Mouse (Mus musculus) midbrain, embryonic 13.5 days (tissue): ENCODE results near the gene Ccni. TPM values are rescaled to one million over a fixed set of nuclear protein-coding genes. Genes with fewer than 3 reads are reported as not detected.
A peak's percentile ranks its signal among the peaks of the same experiment; 100 is the strongest.

ENCODE experiments used
- ATAC-seq: fragments of 200-750 bp; cut with Nextera tagmentation; 2 replicates; pipeline ENCODE4 v1.8.0; 2017; ENCODE audit warnings: mild to moderate bottlenecking, moderate TSS enrichment, moderate library complexity
- H3K27ac ChIP-seq: fragments of 300-500 bp; sonication (generic); 2 replicates; pipeline ENCODE4 v1.5.1; 2015; ENCODE audit warnings: inconsistent platforms, mild to moderate bottlenecking, moderate library complexity
- H3K27me3 ChIP-seq: fragments of 300-500 bp; sonication (generic); 2 replicates; pipeline ENCODE4 v1.6.1; 2015; ENCODE audit warnings: mild to moderate bottlenecking, inconsistent platforms
- H3K36me3 ChIP-seq: fragments of 300-500 bp; sonication (generic); 2 replicates; pipeline ENCODE4 v1.6.1; 2015; ENCODE audit warnings: mild to moderate bottlenecking, inconsistent platforms
- H3K4me1 ChIP-seq: fragments of 300-500 bp; sonication (generic); replicated peaks from 2 replicates; pipeline ENCODE4 v1.6.1; 2015; ENCODE audit warnings: inconsistent platforms
- H3K4me2 ChIP-seq: fragments of 300-500 bp; sonication (generic); replicated peaks from 2 replicates; pipeline ENCODE4 v1.6.1; 2015; ENCODE audit warnings: moderate library complexity, mild to moderate bottlenecking, inconsistent platforms
- H3K4me3 ChIP-seq: fragments of 300-500 bp; sonication (generic); replicated peaks from 2 replicates; pipeline ENCODE4 v1.5.1; 2015; ENCODE audit warnings: mild to moderate bottlenecking, inconsistent platforms
- H3K9ac ChIP-seq: fragments of 300-500 bp; sonication (generic); replicated peaks from 2 replicates; pipeline ENCODE4 v1.6.1; 2015; ENCODE audit warnings: mild to moderate bottlenecking, inconsistent platforms
- H3K9me3 ChIP-seq: fragments of 300-500 bp; sonication (generic); 2 replicates; pipeline ENCODE4 v1.6.1; 2016; ENCODE audit warnings: mild to moderate bottlenecking, inconsistent platforms
- WGBS: fragments of 180-500 bp; shearing (Covaris S2); methylation state at CpG from one replicate; pipeline ENCODE4 v1.1.7; 2015; 5-methylcytosine and 5-hydroxymethylcytosine counted together
- polyA plus RNA-seq: library from polyadenylated mRNA; unstranded; fragments of >200 nt; fragmentation: Nextera tagmentation; extraction: Ambion mirVana; gene quantifications from 2 replicates; pipeline ENCODE4 v1.2.1, GENCODE M21; 2015

The Ccni gene
- polyA plus RNA-seq, result 143 and 152 TPM in 2 replicates

DNA sequence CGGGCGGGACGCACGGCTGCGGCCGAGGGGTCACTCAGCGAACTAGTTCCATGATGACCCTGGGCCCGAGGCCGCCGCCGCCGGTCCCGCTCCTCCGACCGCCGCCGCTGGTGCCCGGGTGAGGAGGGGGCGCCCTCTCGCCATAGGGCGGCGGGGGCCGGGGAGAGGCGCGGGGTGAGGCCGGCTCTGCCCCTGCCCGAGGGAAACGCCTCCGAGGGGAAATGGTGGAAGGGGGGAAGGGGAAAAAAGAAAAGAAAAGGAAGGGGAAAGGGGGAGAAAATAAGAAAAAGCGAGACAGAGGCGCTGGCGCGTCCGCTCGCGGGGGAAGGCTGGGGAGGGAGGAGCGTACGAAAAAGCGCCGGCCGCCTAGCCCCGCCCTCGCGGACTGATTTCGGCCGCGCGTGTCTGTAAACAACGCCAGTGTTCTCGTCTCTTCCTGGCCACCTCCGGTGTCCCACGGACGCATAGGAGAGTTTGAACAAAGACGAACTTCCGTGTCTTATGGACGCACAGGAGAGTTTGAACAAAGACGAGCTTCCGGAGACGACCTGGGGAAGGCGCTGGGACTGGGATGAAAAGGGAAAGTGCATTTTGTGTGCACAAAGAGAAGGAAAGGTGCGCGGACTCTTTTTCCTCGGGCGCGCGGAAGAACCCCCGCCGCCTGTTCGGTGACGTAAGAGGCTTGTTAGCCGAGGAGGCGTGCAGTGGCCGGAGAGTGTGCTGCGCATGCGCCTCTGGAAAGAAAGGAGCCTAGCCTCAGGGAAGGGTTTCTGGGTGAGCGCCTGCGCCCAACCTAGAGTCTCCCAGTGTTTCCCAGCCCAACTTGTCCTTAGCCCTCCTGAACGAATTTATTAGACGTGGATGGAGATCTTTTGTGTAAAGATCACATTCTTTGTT lies at the start of gene Ccni, which contains the start of gene 2010109A12Rik:
Gene Ccni (minus strand): TSS at position 387 of the 897 bp plus-strand sequence.
Gene 2010109A12Rik (plus strand): TSS at position 410 of the 897 bp plus-strand sequence.
- peak within 1 kb of the TSS; percentile 95 for H3K4me3 ChIP-seq
- ATAC-seq, result peak; percentile 97
- H3K9me3 ChIP-seq, result no peaks in the 10 kb centered on the region
- peak within 1 kb of the TSS; percentile 97 for H3K9ac ChIP-seq
- peak within 1 kb of the TSS; percentile 93 for H3K27ac ChIP-seq
- H3K27me3 ChIP-seq, result no peaks in the 10 kb centered on the region
- peaks cover 26% of the 10 kb centered on the region for H3K4me1 ChIP-seq
- H3K4me2 ChIP-seq, result peak within 1 kb of the TSS; percentile 84
- peaks cover 3% of the 10 kb centered on the region; the same call in 1 of the 2 replicates for H3K36me3 ChIP-seq
- under 1% methylated on average over 79 of the region's 79 CpGs for WGBS

DNA sequence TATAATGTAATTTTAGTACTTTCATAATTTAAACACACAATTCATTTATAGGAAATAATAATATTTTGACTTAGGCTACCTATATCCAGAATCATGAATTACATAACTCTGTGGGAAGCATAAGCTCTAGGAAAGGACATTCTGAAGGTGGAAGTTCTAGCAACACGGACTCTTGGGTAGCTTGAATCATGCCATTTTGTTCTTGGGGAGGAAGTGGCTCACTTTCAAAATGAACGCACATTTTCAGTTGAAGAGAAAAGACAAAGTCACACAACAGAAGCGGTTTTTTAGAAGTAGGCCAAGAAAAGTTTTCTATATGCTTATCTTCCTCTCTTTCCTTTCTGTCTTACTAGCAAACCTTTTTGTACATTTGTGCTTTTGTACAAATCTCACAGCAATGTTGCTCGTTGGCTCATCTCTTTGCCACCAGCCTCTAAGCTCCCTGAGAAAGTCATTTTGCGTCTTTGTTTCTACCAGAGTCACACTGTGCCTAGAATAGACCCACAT lies 49.5 kb upstream of the Ccni start:
- WGBS, result 87% methylated on average over 5 of the region's 5 CpGs
- Histone ChIP-seq H3K4me1 (no peaks in the 10 kb centered on the region), H3K4me3 (no peak overlapping the region), H3K9me3 (no peaks in the 10 kb centered on the region), H3K9ac (no peak overlapping the region), H3K27me3 (no peaks in the 10 kb centered on the region), H3K27ac (no peak overlapping the region), H3K36me3 (no peaks in the 10 kb centered on the region), H3K4me2 (no peak overlapping the region)
- no peak for ATAC-seq

DNA sequence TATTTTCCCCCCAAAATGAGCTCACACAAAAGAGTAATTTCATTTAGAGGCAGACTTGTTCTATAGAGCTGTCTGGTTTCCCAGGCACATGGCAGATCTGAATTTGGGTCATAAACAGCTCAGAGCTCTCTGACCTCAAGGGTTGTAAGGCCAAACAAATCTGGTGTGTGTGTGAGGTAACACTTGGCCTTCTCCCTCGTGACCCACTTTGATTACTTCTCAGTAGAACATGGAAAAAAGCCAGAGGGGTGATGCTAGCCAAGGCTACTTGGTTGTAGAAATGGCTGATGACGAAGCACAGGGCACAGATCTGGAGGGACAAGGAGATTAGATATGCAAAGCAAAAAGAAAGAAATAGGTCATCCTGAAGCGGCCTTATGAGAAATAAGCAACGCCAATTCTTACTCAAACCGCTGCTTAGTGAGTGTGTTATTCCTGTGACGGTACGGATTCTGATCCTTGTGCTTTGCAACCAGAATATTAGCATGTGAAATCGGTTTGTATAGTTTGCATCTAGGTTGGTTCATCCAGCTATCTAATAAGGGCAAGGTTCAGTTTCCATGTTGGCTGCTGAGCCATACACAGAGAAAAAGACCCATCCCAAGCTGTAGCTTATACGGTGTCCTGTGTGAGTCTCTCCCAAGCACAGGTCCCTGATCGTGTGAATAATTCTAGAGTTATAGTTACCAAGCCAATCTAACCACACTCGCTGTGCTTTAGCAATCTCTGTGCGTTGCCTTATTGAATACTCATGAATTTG lies 44.9 kb upstream of the Ccni start:
- whole genome bisulfite sequencing, result 87% methylated on average over 12 of the region's 12 CpGs
- no peaks in the 10 kb centered on the region for H3K27me3 ChIP-seq
- ATAC-seq, result no peak
- H3K9ac ChIP-seq, result no peak overlapping the region
- no peak overlapping the region for H3K4me2 ChIP-seq
- H3K9me3 ChIP-seq, result no peaks in the 10 kb centered on the region
- no peak overlapping the region for H3K27ac ChIP-seq
- H3K36me3 ChIP-seq, result no peaks in the 10 kb centered on the region
- no peak overlapping the region for H3K4me3 ChIP-seq
- no peaks in the 10 kb centered on the region for H3K4me1 ChIP-seq

DNA sequence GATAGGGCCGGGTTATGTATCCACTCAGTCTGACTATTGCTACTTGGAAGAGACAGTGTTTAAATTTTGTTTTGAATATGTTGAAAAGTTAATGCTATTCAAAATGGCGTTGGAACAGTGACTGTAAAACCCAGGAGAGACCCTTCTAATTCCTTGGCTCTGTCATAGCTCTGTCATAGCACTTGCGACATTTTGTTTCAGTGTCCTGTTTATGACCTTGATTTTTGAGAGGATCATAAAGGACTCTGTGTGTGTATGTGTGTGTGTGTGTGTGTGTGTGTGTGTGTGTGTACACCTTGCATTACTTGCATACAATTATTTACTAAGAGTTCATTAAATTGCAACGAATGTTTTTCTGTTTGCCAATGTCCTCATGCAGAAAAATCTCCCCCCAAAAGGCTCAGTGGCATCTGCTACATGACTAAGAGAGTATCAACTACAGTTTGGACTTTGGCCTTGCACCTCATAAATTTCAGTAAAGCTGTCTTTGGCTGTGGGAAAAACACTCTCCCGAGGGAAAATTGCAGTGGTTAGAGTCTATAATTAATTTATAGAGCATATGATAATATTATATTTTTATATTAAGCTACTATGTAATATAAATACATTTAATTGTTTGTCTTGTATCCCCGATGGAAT lies 43.8 kb upstream of the Ccni start:
- Histone ChIP-seq H3K4me3 (no peak overlapping the region), H3K9ac (no peak overlapping the region), H3K4me2 (no peak overlapping the region), H3K36me3 (no peaks in the 10 kb centered on the region), H3K9me3 (no peaks in the 10 kb centered on the region), H3K27me3 (no peaks in the 10 kb centered on the region), H3K27ac (no peak overlapping the region), H3K4me1 (no peaks in the 10 kb centered on the region)
- WGBS, result 85% methylated on average over 6 of the region's 6 CpGs
- no peak for ATAC-seq

DNA sequence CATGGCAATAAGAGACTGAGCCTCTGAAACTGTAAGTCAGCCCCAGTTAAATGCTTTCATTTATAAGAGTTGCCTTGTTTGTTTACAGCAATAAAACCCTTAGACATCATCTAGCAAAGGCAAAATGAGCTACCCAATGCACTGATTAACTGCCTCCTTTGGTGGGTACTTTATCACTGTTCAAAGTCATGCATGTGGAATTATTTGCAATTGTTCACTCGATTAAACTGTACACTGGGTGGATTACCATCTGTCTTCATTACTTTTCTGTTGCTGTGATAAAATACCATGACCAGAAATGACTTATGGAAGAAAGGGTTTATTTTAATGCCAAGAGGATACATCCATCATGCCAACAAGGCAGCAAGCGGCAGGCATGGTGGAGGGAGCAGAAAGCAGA lies 39.0 kb upstream of the Ccni start:
- no peak for ATAC-seq
- no peak overlapping the region for H3K9ac ChIP-seq
- no peaks in the 10 kb centered on the region for H3K4me1 ChIP-seq
- no peak overlapping the region for H3K4me3 ChIP-seq
- no peak overlapping the region for H3K4me2 ChIP-seq
- no peaks in the 10 kb centered on the region for H3K27me3 ChIP-seq
- H3K36me3 ChIP-seq, result no peaks in the 10 kb centered on the region
- 83% methylated on average over 2 of the region's 2 CpGs for WGBS
- H3K9me3 ChIP-seq, result no peaks in the 10 kb centered on the region
- H3K27ac ChIP-seq, result no peak overlapping the region

DNA sequence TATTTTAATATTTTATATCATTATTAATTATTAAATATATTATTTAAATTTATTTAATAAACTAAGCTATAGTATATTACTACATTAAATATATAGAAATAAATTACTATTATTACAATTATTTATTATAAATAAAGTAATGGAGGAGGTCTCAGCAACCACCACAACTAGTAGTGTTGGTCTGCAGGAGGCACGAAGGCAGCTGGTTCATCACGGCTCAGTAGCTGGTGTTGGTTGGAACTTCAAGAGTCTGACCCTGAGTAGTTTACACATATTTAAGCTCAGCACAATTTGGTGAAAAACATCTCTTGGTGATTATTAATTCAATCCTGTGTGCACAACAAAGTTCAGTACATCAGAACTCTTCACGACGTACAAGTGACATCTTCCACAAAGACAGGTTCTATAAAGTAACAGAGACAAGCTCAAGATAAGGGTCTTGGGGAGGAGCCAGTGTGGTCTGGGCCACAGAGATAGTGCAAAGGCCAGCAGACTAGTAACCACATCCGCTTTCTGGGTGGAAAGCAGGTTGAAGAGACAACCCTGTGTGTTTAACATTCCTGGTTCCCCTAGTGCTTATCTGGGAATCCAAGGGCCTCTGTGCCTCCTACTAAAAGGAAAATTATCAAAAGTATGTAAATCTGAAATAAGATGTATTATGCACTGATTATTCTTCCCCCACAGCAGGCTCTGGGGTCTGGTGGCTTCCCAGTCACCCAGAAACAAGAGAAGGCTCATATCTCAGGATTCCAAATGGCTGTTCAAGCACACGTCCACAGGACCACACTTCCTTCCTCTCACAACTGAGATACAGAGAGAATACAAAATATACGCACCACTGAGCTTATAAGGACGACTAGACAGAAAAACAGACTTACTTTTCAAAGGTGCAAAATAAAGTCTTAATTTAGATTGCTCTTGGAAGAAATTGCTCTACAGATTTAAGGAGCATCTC lies 33.6 kb upstream of the Ccni start:
- WGBS, result 83% methylated on average over 8 of the region's 8 CpGs
- H3K4me3 ChIP-seq, result no peak overlapping the region
- H3K36me3 ChIP-seq, result no peaks in the 10 kb centered on the region
- no peaks in the 10 kb centered on the region for H3K9me3 ChIP-seq
- H3K4me2 ChIP-seq, result no peak overlapping the region
- H3K27me3 ChIP-seq, result no peaks in the 10 kb centered on the region
- H3K9ac ChIP-seq, result no peak overlapping the region
- H3K4me1 ChIP-seq, result no peaks in the 10 kb centered on the region
- ATAC-seq, result no peak
- no peak overlapping the region; the same call in 1 of the 2 replicates for H3K27ac ChIP-seq

DNA sequence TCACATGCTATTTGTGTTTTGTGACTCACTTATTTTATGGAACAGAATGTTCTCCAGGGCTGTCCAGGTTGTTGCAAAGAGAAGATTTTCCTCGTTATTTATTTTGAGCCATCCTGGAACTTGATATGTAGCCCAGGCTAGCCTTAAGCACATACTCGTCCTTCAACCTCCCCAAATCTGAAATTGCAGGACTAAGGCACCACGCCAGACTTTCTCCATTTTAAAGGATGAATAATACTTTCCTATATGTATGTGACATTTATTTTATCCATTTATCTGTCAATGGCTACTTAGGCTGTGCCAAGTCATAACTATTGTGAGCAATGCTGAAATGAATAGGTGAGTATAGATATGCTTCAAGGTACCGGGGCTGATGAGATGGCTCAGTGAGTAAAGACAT lies 30.2 kb upstream of the Ccni start:
- no peak overlapping the region for H3K9ac ChIP-seq
- 85% methylated on average over 4 of the region's 4 CpGs for WGBS
- no peak overlapping the region for H3K4me2 ChIP-seq

DNA sequence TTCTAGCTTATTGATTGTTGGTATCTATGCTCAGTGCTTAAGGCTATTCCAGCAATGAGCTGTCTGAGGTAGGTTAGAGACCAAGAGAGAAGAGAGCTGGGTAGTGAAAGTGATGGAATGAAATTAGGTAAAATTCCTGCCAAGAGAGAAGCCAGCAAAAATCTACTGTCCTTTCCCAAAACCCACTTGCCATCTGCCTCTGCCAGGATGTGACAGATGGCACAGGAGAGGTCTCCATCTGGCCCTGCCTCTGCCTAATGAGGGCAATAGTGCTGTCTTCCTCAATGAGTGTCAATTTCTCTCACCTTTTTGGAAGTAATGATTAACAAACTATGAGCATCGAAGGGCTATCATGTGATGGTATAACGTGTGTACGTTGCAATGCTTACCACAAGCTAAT lies 29.6 kb upstream of the Ccni start:
- 76% methylated on average over 3 of the region's 3 CpGs for WGBS
- Histone ChIP-seq H3K9me3 (no peaks in the 10 kb centered on the region), H3K4me2 (no peak overlapping the region), H3K27me3 (no peaks in the 10 kb centered on the region), H3K36me3 (no peaks in the 10 kb centered on the region), H3K4me3 (no peak overlapping the region), H3K4me1 (no peaks in the 10 kb centered on the region), H3K27ac (no peak overlapping the region), H3K9ac (no peak overlapping the region)
- ATAC-seq, result no peak

More for the DNA sequence above, 30.2 kb upstream of the Ccni start:
- no peak overlapping the region for H3K27ac ChIP-seq
- no peak for ATAC-seq
- no peaks in the 10 kb centered on the region for H3K9me3 ChIP-seq
- no peaks in the 10 kb centered on the region for H3K4me1 ChIP-seq
- H3K27me3 ChIP-seq, result no peaks in the 10 kb centered on the region
- no peaks in the 10 kb centered on the region for H3K36me3 ChIP-seq
- no peak overlapping the region for H3K4me3 ChIP-seq

DNA sequence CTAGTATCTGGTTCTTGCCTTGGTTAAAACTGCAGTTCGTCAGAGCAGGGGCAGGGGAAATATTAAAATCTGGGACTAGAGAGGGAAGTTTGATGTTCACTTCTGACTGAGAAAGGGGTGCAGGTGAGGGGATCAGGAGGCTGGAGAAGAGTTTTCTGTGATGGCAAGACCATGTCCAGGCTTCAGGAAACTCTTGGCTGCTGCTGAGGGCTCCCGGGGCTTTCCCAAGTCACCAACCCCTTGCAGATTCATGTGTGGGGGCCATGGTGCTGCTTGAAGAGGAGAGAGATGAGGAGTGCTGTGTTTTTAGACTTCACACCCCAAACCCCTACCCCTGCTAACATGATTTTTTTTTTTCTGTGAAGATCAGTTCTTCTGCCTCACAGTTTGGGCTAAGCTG lies 28.3 kb upstream of the Ccni start:
- H3K4me3 ChIP-seq, result no peak overlapping the region
- no peaks in the 10 kb centered on the region for H3K9me3 ChIP-seq
- H3K36me3 ChIP-seq, result no peaks in the 10 kb centered on the region
- no peak overlapping the region for H3K9ac ChIP-seq
- H3K27ac ChIP-seq, result no peak overlapping the region
- H3K4me1 ChIP-seq, result no peaks in the 10 kb centered on the region
- ATAC-seq, result no peak
- H3K27me3 ChIP-seq, result no peaks in the 10 kb centered on the region
- 86% methylated on average over 2 of the region's 2 CpGs for WGBS
- no peak overlapping the region for H3K4me2 ChIP-seq

DNA sequence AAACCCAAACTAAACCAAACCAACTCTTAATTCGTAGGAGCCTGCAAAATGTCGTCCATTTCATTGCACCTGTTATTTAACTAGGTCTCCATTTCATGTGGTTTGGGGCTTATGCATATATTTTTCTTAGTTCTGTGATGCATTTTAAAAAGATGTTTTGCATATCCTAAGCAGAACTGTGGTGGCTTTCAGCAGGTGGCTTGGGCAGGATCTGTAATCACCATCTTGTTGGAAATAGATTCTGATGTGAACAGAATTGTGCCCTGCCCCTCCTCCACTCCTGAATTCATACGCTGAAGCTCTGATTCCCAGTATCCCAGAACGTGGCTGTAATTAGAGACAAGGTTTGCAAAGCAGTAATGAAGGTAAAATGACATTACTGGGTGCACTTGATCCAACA lies 27.8 kb upstream of the Ccni start:
- no peak overlapping the region for H3K4me3 ChIP-seq
- H3K9ac ChIP-seq, result no peak overlapping the region
- H3K27ac ChIP-seq, result no peak overlapping the region
- no peaks in the 10 kb centered on the region for H3K27me3 ChIP-seq
- ATAC-seq, result no peak
- H3K4me1 ChIP-seq, result no peaks in the 10 kb centered on the region
- H3K9me3 ChIP-seq, result no peaks in the 10 kb centered on the region
- 69% methylated on average over 4 of the region's 4 CpGs for WGBS
- no peak overlapping the region for H3K4me2 ChIP-seq
- H3K36me3 ChIP-seq, result no peaks in the 10 kb centered on the region

DNA sequence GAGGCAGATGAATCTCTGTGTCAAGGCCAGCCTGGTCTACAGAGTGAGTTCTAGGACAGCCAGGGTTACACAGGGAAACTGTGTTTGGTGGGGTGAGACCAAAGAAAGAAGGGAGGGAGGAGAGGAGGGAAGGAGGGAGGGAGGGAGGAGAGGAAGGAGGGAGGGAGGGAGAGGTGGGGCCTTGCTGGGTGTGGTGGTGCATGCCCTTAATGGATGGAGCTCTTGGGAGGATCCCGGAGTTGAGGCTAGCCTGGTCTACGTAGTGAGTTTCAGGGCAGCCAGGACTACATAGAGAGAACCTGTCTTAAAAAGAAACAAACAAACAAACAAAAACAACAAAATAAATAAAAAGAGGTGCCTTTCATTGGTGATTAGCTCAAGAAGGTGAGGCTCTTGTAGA lies 26.5 kb upstream of the Ccni start:
- 95% methylated on average over 2 of the region's 2 CpGs for WGBS
- Histone ChIP-seq H3K4me1 (no peaks in the 10 kb centered on the region), H3K9ac (no peak overlapping the region)

More for the DNA sequence above, 26.5 kb upstream of the Ccni start:
- Histone ChIP-seq H3K9me3 (no peaks in the 10 kb centered on the region), H3K4me2 (no peak overlapping the region), H3K36me3 (no peaks in the 10 kb centered on the region), H3K27me3 (no peaks in the 10 kb centered on the region), H3K4me3 (no peak overlapping the region), H3K27ac (no peak overlapping the region)
- no peak for ATAC-seq
